Mouse (Mus musculus): ENCODE measurements around the gene Fam71b. TPM values are rescaled to one million over a fixed set of nuclear protein-coding genes. Genes with fewer than 3 reads are reported as not detected.

Fam71b gene
- total and polyA plus RNA-seq, 2 experiments from 2014 or later: not detected

- Histone ChIP-seq H3K4me2 (ENCODE audit: low read depth, low read length, poor library complexity, severe bottlenecking) (no peak overlapping the region), H3K4me3 (ENCODE audit: low read depth, low read length) (no peak overlapping the region), H3K36me3 (ENCODE audit: insufficient read depth, low read length) (no peaks in the 10 kb centered on the region), H3K27me3 (ENCODE audit: insufficient read depth, low read length) (no peaks in the 10 kb centered on the region), H3K9me3 (ENCODE audit: low read length) (no peaks in the 10 kb centered on the region), H3K27ac (ENCODE audit: low read depth, low read length) (no peak overlapping the region), H3K9ac (replicated peaks; ENCODE audit: low read length, poor library complexity, severe bottlenecking) (no peak overlapping the region), H3K4me1 (ENCODE audit: insufficient read depth, low read length) (no peaks in the 10 kb centered on the region)
- ATAC-seq (ENCODE audit: low FRiP score) (no peak), DNase-seq (ENCODE audit: low spot score) (no peak)
- no peak for TF ChIP-seq CTCF (IDR thresholded peaks at IDR 0.05)
- WGBS: 95% methylated on average over 1 of the region's 1 CpGs
Measured at GRCm38 (mm10) chr11:46441774-46442173, 45.4 kb downstream of the Fam71b start.

DNA sequence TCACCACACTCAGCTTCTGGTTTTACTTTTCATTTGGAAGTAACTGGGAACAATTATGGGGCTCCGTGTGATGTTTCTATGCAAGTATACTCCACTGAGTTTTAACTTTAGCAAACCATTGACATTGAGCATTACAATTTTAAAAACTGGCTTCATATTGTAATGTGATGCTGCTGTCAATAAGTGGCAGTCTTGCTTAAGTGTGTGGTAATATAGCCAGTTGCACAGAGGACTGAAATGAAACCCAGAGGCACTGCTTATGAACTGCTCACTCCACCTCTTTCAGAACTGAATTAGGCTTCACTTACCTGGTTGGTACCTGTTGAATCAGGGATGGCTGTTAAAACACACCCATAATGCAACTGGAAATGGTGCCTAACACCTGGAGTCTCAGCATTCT lies 46.8 kb downstream of the Fam71b start:
- H3K27me3 ChIP-seq (ENCODE audit: insufficient read depth, low read length): no peaks in the 10 kb centered on the region
- DNase-seq (ENCODE audit: low spot score) (no peak), ATAC-seq (ENCODE audit: low FRiP score) (no peak)
- no peak overlapping the region for H3K4me2 ChIP-seq (ENCODE audit: low read depth, low read length, poor library complexity, severe bottlenecking)
- H3K36me3 ChIP-seq (ENCODE audit: insufficient read depth, low read length): no peaks in the 10 kb centered on the region
- H3K9ac ChIP-seq (replicated peaks; ENCODE audit: low read length, poor library complexity, severe bottlenecking): no peak overlapping the region
- WGBS: 98% methylated on average over 1 of the region's 1 CpGs
- H3K4me1 ChIP-seq (ENCODE audit: insufficient read depth, low read length): no peaks in the 10 kb centered on the region
- H3K27ac ChIP-seq (ENCODE audit: low read depth, low read length): no peak overlapping the region
- TF ChIP-seq CTCF (IDR thresholded peaks at IDR 0.05): peak; percentile 40
- H3K9me3 ChIP-seq (ENCODE audit: low read length): no peaks in the 10 kb centered on the region
- H3K4me3 ChIP-seq (ENCODE audit: low read depth, low read length): no peak overlapping the region

DNA sequence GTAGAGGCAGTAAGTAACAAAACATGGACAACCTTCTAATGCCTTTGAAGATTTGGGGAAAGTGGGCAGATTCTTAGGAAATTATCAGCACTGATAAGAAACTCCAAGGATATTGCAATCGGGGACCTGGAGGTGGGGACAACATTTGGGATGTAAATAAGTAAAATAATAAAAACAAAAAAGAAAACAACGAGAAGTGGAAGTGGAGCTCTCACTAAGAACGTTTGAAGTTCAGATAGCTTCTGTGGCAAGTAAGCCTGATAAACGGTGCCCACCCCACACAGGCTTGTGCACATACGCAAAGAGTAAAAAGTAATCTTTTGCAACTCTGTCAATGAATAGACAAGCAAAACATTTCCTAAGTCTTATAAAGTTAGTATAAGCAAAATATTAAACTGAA lies 47.6 kb downstream of the Fam71b start:
- Histone ChIP-seq H3K27me3 (ENCODE audit: insufficient read depth, low read length) (no peaks in the 10 kb centered on the region), H3K4me3 (ENCODE audit: low read depth, low read length) (no peak overlapping the region), H3K36me3 (ENCODE audit: insufficient read depth, low read length) (no peaks in the 10 kb centered on the region), H3K4me1 (ENCODE audit: insufficient read depth, low read length) (no peaks in the 10 kb centered on the region), H3K9me3 (ENCODE audit: low read length) (no peaks in the 10 kb centered on the region), H3K9ac (replicated peaks; ENCODE audit: low read length, poor library complexity, severe bottlenecking) (no peak overlapping the region), H3K4me2 (ENCODE audit: low read depth, low read length, poor library complexity, severe bottlenecking) (no peak overlapping the region), H3K27ac (ENCODE audit: low read depth, low read length) (no peak overlapping the region)
- DNase-seq (ENCODE audit: low spot score) (no peak), ATAC-seq (ENCODE audit: low FRiP score) (no peak)
- 92% methylated on average over 5 of the region's 5 CpGs for WGBS
- no peak for TF ChIP-seq CTCF (IDR thresholded peaks at IDR 0.05)

DNA sequence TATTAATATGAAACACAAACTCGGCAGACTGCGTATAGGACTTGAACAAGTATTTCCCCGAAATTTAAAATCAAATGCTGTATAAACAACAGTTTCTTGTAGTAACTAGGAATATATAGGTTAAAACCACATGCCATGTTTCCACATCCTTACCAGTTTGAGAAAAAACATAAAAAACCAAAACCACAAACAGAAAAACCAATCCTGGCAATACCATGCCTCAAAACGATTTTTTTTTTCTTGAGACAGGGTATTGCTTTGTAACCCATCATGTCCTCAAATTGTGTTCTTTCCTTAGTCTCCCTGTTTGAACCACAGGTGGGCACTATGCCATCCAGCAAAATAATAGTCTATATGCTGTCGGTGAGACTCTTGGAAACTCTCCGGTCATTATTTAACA lies 49.8 kb downstream of the Fam71b start:
- 94% methylated on average over 6 of the region's 6 CpGs for WGBS
- Histone ChIP-seq H3K27me3 (ENCODE audit: insufficient read depth, low read length) (no peaks in the 10 kb centered on the region), H3K9ac (replicated peaks; ENCODE audit: low read length, poor library complexity, severe bottlenecking) (no peak overlapping the region), H3K4me2 (ENCODE audit: low read depth, low read length, poor library complexity, severe bottlenecking) (no peak overlapping the region), H3K4me1 (ENCODE audit: insufficient read depth, low read length) (no peaks in the 10 kb centered on the region), H3K27ac (ENCODE audit: low read depth, low read length) (no peak overlapping the region), H3K36me3 (ENCODE audit: insufficient read depth, low read length) (no peaks in the 10 kb centered on the region), H3K4me3 (ENCODE audit: low read depth, low read length) (no peak overlapping the region), H3K9me3 (ENCODE audit: low read length) (no peaks in the 10 kb centered on the region)
- ATAC-seq (ENCODE audit: low FRiP score) (no peak), DNase-seq (ENCODE audit: low spot score) (no peak)
- no peak for TF ChIP-seq CTCF (IDR thresholded peaks at IDR 0.05)

GRCm38 (mm10) chr11:46447644-46448484 lies 51.5 kb downstream of the Fam71b start:
- DNase-seq (ENCODE audit: low spot score): no peak
- Histone ChIP-seq H3K9me3 (ENCODE audit: low read length) (no peaks in the 10 kb centered on the region), H3K4me1 (ENCODE audit: insufficient read depth, low read length) (no peaks in the 10 kb centered on the region), H3K36me3 (ENCODE audit: insufficient read depth, low read length) (no peaks in the 10 kb centered on the region), H3K9ac (replicated peaks; ENCODE audit: low read length, poor library complexity, severe bottlenecking) (no peak overlapping the region), H3K4me3 (ENCODE audit: low read depth, low read length) (no peak overlapping the region), H3K27me3 (ENCODE audit: insufficient read depth, low read length) (no peaks in the 10 kb centered on the region), H3K27ac (ENCODE audit: low read depth, low read length) (no peak overlapping the region), H3K4me2 (ENCODE audit: low read depth, low read length, poor library complexity, severe bottlenecking) (no peak overlapping the region)
- WGBS: 82% methylated on average over 13 of the region's 13 CpGs
- TF ChIP-seq CTCF (IDR thresholded peaks at IDR 0.05): no peak
- ATAC-seq (ENCODE audit: low FRiP score): no peak

- H3K4me2 ChIP-seq (ENCODE audit: low read depth, low read length, poor library complexity, severe bottlenecking): no peak overlapping the region
- no peak for ATAC-seq (ENCODE audit: low FRiP score)
- no peak overlapping the region for H3K27ac ChIP-seq (ENCODE audit: low read depth, low read length)
- no peaks in the 10 kb centered on the region for H3K4me1 ChIP-seq (ENCODE audit: insufficient read depth, low read length)
- no peak overlapping the region for H3K9ac ChIP-seq (replicated peaks; ENCODE audit: low read length, poor library complexity, severe bottlenecking)
- H3K36me3 ChIP-seq (ENCODE audit: insufficient read depth, low read length): no peaks in the 10 kb centered on the region
- 80% methylated on average over 11 of the region's 11 CpGs for WGBS
- H3K9me3 ChIP-seq (ENCODE audit: low read length): no peaks in the 10 kb centered on the region
- DNase-seq (ENCODE audit: low spot score): no peak
- no peak for TF ChIP-seq CTCF (IDR thresholded peaks at IDR 0.05)
- no peaks in the 10 kb centered on the region for H3K27me3 ChIP-seq (ENCODE audit: insufficient read depth, low read length)
- no peak overlapping the region for H3K4me3 ChIP-seq (ENCODE audit: low read depth, low read length)
Measured at GRCm38 (mm10) chr11:46449461-46450080, 53.2 kb downstream of the Fam71b start.

Measured in midbrain, postnatal 0 days (tissue).